Mouse (Mus musculus) midbrain, embryonic 16.5 days (tissue): ENCODE results near the gene Ddx19b. TPM values are rescaled to one million over a fixed set of nuclear protein-coding genes. Genes with fewer than 3 reads are reported as not detected.
A peak's percentile ranks its signal among the peaks of the same experiment; 100 is the strongest.
"Not testable (repeated sequence)": the region's sequence is repeated elsewhere in the genome, so short reads cannot be mapped to it uniquely, and the experiment has no call there.

Experiments
- ATAC-seq: fragments of 200-750 bp; cut with Nextera tagmentation; 2 replicates; pipeline ENCODE4 v1.8.0; 2017; ENCODE audit warnings: moderate TSS enrichment
- H3K27ac ChIP-seq: fragments of 300-500 bp; sonication (generic); 2 replicates; pipeline ENCODE4 v1.5.1; 2014; ENCODE audit warnings: mild to moderate bottlenecking, low read length, mixed read lengths
- H3K27me3 ChIP-seq: fragments of 300-500 bp; sonication (generic); 2 replicates; pipeline ENCODE4 v1.6.1; 2014; ENCODE audit warnings: low read depth, low read length, mixed read lengths; ENCODE audit not compliant: control insufficient read depth, insufficient read depth
- H3K36me3 ChIP-seq: fragments of 300-500 bp; sonication (generic); 2 replicates; pipeline ENCODE4 v1.6.1; 2014; ENCODE audit warnings: mild to moderate bottlenecking, low read length, moderate library complexity, mixed read lengths; ENCODE audit not compliant: control insufficient read depth, insufficient read depth
- H3K4me1 ChIP-seq: fragments of 300-500 bp; sonication (generic); 2 replicates; pipeline ENCODE4 v1.6.1; 2014; ENCODE audit warnings: mild to moderate bottlenecking, low read length, mixed read lengths; ENCODE audit not compliant: control insufficient read depth, insufficient read depth
- H3K4me2 ChIP-seq: fragments of 300-500 bp; sonication (generic); 2 replicates; pipeline ENCODE4 v1.6.1; 2014; ENCODE audit warnings: mild to moderate bottlenecking, low read length, mixed read lengths
- H3K4me3 ChIP-seq: fragments of 300-500 bp; sonication (generic); 2 replicates; pipeline ENCODE4 v1.5.1; 2014; ENCODE audit warnings: low read depth, mild to moderate bottlenecking, low read length, moderate library complexity, mixed read lengths
- H3K9ac ChIP-seq: fragments of 300-500 bp; sonication (generic); 2 replicates; pipeline ENCODE4 v1.6.1; 2014; ENCODE audit warnings: low read depth, low read length, mixed read lengths
- H3K9me3 ChIP-seq: fragments of 300-500 bp; sonication (generic); replicated peaks from 2 replicates; pipeline ENCODE4 v1.6.1; 2014; ENCODE audit warnings: mild to moderate bottlenecking, low read length, mixed read lengths; ENCODE audit not compliant: control insufficient read depth, poor library complexity, severe bottlenecking
- WGBS: fragments of 180-500 bp; shearing (Covaris S2); extraction: QIAGEN DNeasy Blood & Tissue Kit; methylation state at CpG from one replicate; pipeline ENCODE4 v1.1.7; 2014; 5-methylcytosine and 5-hydroxymethylcytosine counted together
- polyA plus RNA-seq: library from polyadenylated mRNA; unstranded; fragments of >200 nt; fragmentation: Nextera tagmentation; extraction: Ambion mirVana; gene quantifications from 2 replicates; pipeline ENCODE4 v1.2.1, GENCODE M21; 2015

The Ddx19b gene
- polyA plus RNA-seq, 1 experiment from 2014 or later: 7.2 TPM

- Histone ChIP-seq H3K4me2 (peak overlapping the region; percentile 88), H3K4me1 (peaks cover 8% of the 10 kb centered on the region), H3K9ac (peak overlapping the region; percentile 66), H3K27me3 (peaks cover 4% of the 10 kb centered on the region), H3K36me3 (no peaks in the 10 kb centered on the region), H3K9me3 (no peaks in the 10 kb centered on the region), H3K27ac (peak overlapping the region; percentile 70), H3K4me3 (peak overlapping the region; percentile 64)
- under 1% methylated on average over 31 of the region's 31 CpGs for WGBS
- ATAC-seq: peak; percentile 94
These were observed 4.1 kb downstream of the Ddx19b start for GRCm38 (mm10) chr8:111027391-111027937.

- not testable (repeated sequence) for H3K4me2 ChIP-seq, H3K9me3 ChIP-seq, H3K36me3 ChIP-seq, H3K27ac ChIP-seq, H3K9ac ChIP-seq, H3K4me1 ChIP-seq, H3K4me3 ChIP-seq, ATAC-seq, H3K27me3 ChIP-seq
- WGBS: 89% methylated on average over 1 of the region's 2 CpGs
These were observed 4.9 kb downstream of the Ddx19b start for GRCm38 (mm10) chr8:111026609-111027008.

GRCm38 (mm10) chr8:111010230-111010991 is 21.1 kb downstream of the Ddx19b start:
- H3K9ac ChIP-seq, H3K27me3 ChIP-seq, H3K4me1 ChIP-seq, H3K4me3 ChIP-seq, ATAC-seq, H3K4me2 ChIP-seq, H3K27ac ChIP-seq, H3K9me3 ChIP-seq: not testable (repeated sequence)
- peaks cover 31% of the 10 kb centered on the region for H3K36me3 ChIP-seq
- 91% methylated on average over 7 of the region's 10 CpGs for WGBS

- no peaks in the 10 kb centered on the region for H3K36me3 ChIP-seq
- 3% methylated on average over 58 of the region's 58 CpGs for WGBS
- peak within 1 kb of the TSS; percentile 71 for H3K27ac ChIP-seq
- H3K27me3 ChIP-seq: no peaks in the 10 kb centered on the region
- peak; percentile 93 for ATAC-seq
- H3K4me1 ChIP-seq: peaks cover 13% of the 10 kb centered on the region
- peak within 1 kb of the TSS; percentile 63 for H3K4me3 ChIP-seq
- peak within 1 kb of the TSS; percentile 72 for H3K9ac ChIP-seq
- H3K4me2 ChIP-seq: peak within 1 kb of the TSS; percentile 90
- H3K9me3 ChIP-seq: no peaks in the 10 kb centered on the region
These were observed 33.7 kb downstream of the Ddx19b start, which contains the start of gene Ddx19a for GRCm38 (mm10) chr8:110997547-110998531. TSS of gene Ddx19a (minus strand) at chr8:110997800.

GRCm38 (mm10) chr8:110996641-110997430 is 34.7 kb downstream of the Ddx19b start:
- Histone ChIP-seq H3K9ac (peak overlapping the region; percentile 72), H3K36me3 (0 out of 2 replicates have a peak, but pooled peaks cover 5% of the 10 kb centered on the region), H3K9me3 (no peaks in the 10 kb centered on the region), H3K27me3 (no peaks in the 10 kb centered on the region), H3K4me1 (peaks cover 13% of the 10 kb centered on the region), H3K27ac (peak overlapping the region; percentile 71; the same call in 1 of the 2 replicates), H3K4me2 (peak overlapping the region; percentile 90), H3K4me3 (peak overlapping the region; percentile 63)
- no peak for ATAC-seq
- WGBS: 38% methylated on average over 16 of the region's 16 CpGs

- no peak for ATAC-seq
- WGBS: 95% methylated on average over 9 of the region's 9 CpGs
- Histone ChIP-seq H3K27me3 (no peaks in the 10 kb centered on the region), H3K4me2 (no peak overlapping the region), H3K9me3 (no peaks in the 10 kb centered on the region), H3K27ac (no peak overlapping the region), H3K36me3 (peaks cover 44% of the 10 kb centered on the region), H3K9ac (no peak overlapping the region), H3K4me3 (no peak overlapping the region), H3K4me1 (no peaks in the 10 kb centered on the region)
These were observed 41.5 kb downstream of the Ddx19b start for GRCm38 (mm10) chr8:110990017-110990416.

- Histone ChIP-seq H3K4me1 (no peaks in the 10 kb centered on the region), H3K9ac (no peak overlapping the region), H3K36me3 (peaks cover 56% of the 10 kb centered on the region), H3K27ac (no peak overlapping the region), H3K4me3 (no peak overlapping the region), H3K4me2 (no peak overlapping the region), H3K9me3 (no peaks in the 10 kb centered on the region), H3K27me3 (no peaks in the 10 kb centered on the region)
- ATAC-seq: no peak
- 94% methylated on average over 8 of the region's 8 CpGs for WGBS
These were observed 43.5 kb downstream of the Ddx19b start for GRCm38 (mm10) chr8:110987805-110988744.
